Mouse (Mus musculus) midbrain, embryonic 11.5 days (tissue): ENCODE measurements around the gene Dmrtc1c2. TPM values are rescaled to one million over a fixed set of nuclear protein-coding genes. Genes with fewer than 3 reads are reported as not detected.
"Not testable (repeated sequence)": the region's sequence is repeated elsewhere in the genome, so short reads cannot be mapped to it uniquely, and the experiment has no call there.

Source experiments
- ATAC-seq: fragments of 200-750 bp; cut with Nextera tagmentation; 2 replicates; pipeline ENCODE4 v1.8.0; 2017; ENCODE audit warnings: moderate TSS enrichment, moderate library complexity; ENCODE audit not compliant: low FRiP score
- DNase-seq: peaks from one replicate; pipeline ENCODE4 v3.0.0; 2015; ENCODE audit warnings: low spot score; ENCODE audit errors: missing footprints
- H3K27ac ChIP-seq: fragments of 300-500 bp; sonication (generic); 2 replicates; pipeline ENCODE4 v1.5.1; 2014; ENCODE audit warnings: low read depth, low read length
- H3K27me3 ChIP-seq: fragments of 300-500 bp; sonication (generic); 2 replicates; pipeline ENCODE4 v1.6.1; 2014; ENCODE audit warnings: mild to moderate bottlenecking, low read length, moderate library complexity, mixed read lengths; ENCODE audit not compliant: control insufficient read depth, insufficient read depth
- H3K36me3 ChIP-seq: fragments of 300-500 bp; sonication (generic); 2 replicates; pipeline ENCODE4 v1.6.1; 2014; ENCODE audit warnings: mild to moderate bottlenecking, low read length, moderate library complexity, mixed read lengths; ENCODE audit not compliant: control insufficient read depth, insufficient read depth
- H3K4me1 ChIP-seq: fragments of 300-500 bp; sonication (generic); 2 replicates; pipeline ENCODE4 v1.6.1; 2014; ENCODE audit warnings: low read length; ENCODE audit not compliant: control insufficient read depth, insufficient read depth
- H3K4me2 ChIP-seq: fragments of 300-500 bp; sonication (generic); 2 replicates; pipeline ENCODE4 v1.6.1; 2014; ENCODE audit warnings: mild to moderate bottlenecking, moderate library complexity
- H3K4me3 ChIP-seq: fragments of 300-500 bp; sonication (generic); 2 replicates; pipeline ENCODE4 v1.5.1; 2014; ENCODE audit warnings: low read depth, low read length
- H3K9ac ChIP-seq: fragments of 300-500 bp; sonication (generic); 2 replicates; pipeline ENCODE4 v1.6.1; 2014; ENCODE audit warnings: low read length
- H3K9me3 ChIP-seq: fragments of 300-500 bp; sonication (generic); 2 replicates; pipeline ENCODE4 v1.6.1; 2016; ENCODE audit warnings: low read length; ENCODE audit not compliant: control insufficient read depth
- WGBS: fragments of 180-500 bp; shearing (Covaris S2); extraction: QIAGEN DNeasy Blood & Tissue Kit; methylation state at CpG from one replicate; pipeline ENCODE4 v1.1.7; 2014; 5-methylcytosine and 5-hydroxymethylcytosine counted together
- polyA plus RNA-seq: library from polyadenylated mRNA; unstranded; fragments of >200 nt; fragmentation: Nextera tagmentation; extraction: Ambion mirVana; gene quantifications from 2 replicates; pipeline ENCODE4 v1.2.1, GENCODE M21; 2014

Gene Dmrtc1c2
- polyA plus RNA-seq, result not detected in 2 replicates

- 100% methylated on average over 2 of the region's 13 CpGs for WGBS
- H3K4me2 ChIP-seq, H3K27ac ChIP-seq, H3K4me1 ChIP-seq, H3K9ac ChIP-seq, H3K4me3 ChIP-seq, H3K36me3 ChIP-seq, DNase-seq, H3K9me3 ChIP-seq, H3K27me3 ChIP-seq, ATAC-seq: not testable (repeated sequence)
These were observed at the start of gene Dmrtc1c2 for GRCm38 (mm10) chrX:102854516-102854915. TSS of gene Dmrtc1c2 (minus strand) at chrX:102854616.

- 93% methylated on average over 6 of the region's 6 CpGs for WGBS
- no peaks in the 10 kb centered on the region; the same call in 1 of the 2 replicates for H3K27me3 ChIP-seq
These were observed 13.5 kb upstream of the Dmrtc1c2 start, which contains the start of gene 1700031F05Rik for GRCm38 (mm10) chrX:102867871-102868270. TSS of gene 1700031F05Rik (minus strand) at chrX:102867971.

DNA sequence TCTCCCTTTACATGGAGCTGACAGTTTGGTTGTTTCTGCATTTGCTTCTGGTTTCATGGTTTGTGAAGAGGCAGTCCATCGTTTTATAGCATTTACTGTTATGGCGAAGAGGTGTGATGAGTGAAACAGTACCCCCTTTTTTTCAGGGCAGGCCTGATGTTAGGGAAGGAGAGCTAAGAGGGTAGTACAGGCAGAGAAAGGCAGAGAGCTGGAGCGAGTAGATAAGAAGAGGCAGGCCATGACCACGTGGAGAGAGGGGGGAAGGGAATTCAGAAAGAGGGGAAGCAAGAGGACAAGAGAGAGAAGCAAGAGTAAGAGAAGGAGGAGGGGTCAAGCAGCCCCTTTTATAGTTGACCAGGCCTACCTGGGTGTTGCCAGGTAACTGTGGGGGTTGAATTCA, 42.1 kb downstream of the Dmrtc1c2 start:
- no peaks in the 10 kb centered on the region for H3K9me3 ChIP-seq
- DNase-seq (no peak), ATAC-seq (no peak)
- H3K4me1 ChIP-seq, result no peaks in the 10 kb centered on the region
- H3K27me3 ChIP-seq, result no peaks in the 10 kb centered on the region; the same call in 1 of the 2 replicates
- H3K4me3 ChIP-seq, result no peak overlapping the region
- H3K36me3 ChIP-seq, result no peaks in the 10 kb centered on the region
- no peak overlapping the region for H3K4me2 ChIP-seq
- H3K27ac ChIP-seq, result no peak overlapping the region
- WGBS, result 68% methylated on average over 4 of the region's 4 CpGs
- no peak overlapping the region for H3K9ac ChIP-seq

More at GRCm38 (mm10) chrX:102867871-102868270, 13.5 kb upstream of the Dmrtc1c2 start, which contains the start of gene 1700031F05Rik:
- no peaks in the 10 kb centered on the region for H3K9me3 ChIP-seq
- H3K27ac ChIP-seq, result no peak within 1 kb of the TSS
- no peak within 1 kb of the TSS for H3K4me3 ChIP-seq
- no peak for DNase-seq
- ATAC-seq, result no peak
- H3K36me3 ChIP-seq, result no peaks in the 10 kb centered on the region
- no peak within 1 kb of the TSS for H3K9ac ChIP-seq
- no peaks in the 10 kb centered on the region for H3K4me1 ChIP-seq
- no peak within 1 kb of the TSS for H3K4me2 ChIP-seq

DNA sequence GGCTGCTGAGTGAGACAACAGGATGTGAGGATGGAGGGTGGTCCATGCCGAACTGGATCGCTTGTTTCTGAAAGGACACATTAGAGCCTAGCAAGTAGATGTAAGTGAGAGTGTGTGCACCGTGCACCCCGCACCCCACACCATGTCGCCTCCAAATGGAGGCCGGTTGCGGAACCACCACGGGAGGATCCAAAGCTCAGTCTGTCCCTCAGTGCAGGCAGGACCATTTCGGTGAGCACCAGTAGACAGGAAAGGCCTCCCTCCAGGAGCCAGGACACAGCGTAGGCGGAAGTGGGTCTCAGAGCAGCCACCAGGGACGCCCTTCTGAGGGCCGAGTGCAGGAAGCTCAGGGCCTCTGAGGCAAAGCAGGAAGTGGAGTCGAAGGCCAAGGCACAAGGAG, 51.8 kb downstream of the Dmrtc1c2 start, which contains the start of gene Dmrtc1c1:
Gene Dmrtc1c1 (plus strand): TSS at position 301 of the 400 bp plus-strand sequence.
- not testable (repeated sequence) for H3K27me3 ChIP-seq, DNase-seq, H3K27ac ChIP-seq, ATAC-seq, H3K9me3 ChIP-seq, H3K4me2 ChIP-seq, H3K36me3 ChIP-seq, H3K4me1 ChIP-seq, H3K4me3 ChIP-seq, H3K9ac ChIP-seq
- WGBS, result 100% methylated on average over 1 of the region's 14 CpGs

Other genes with a start within 250 kb of the Dmrtc1c2 start
- 5.8 and 6.7 TPM in 2 replicates for gene Phka1, start 210.4 kb downstream of the Dmrtc1c2 start, polyA plus RNA-seq
- not detected in 2 replicates for gene Gm3880, start 167.6 kb downstream of the Dmrtc1c2 start, polyA plus RNA-seq
- not detected in 2 replicates for gene Gm9112, start 147.0 kb downstream of the Dmrtc1c2 start, polyA plus RNA-seq
- gene Dmrtc1b, start 146.8 kb downstream of the Dmrtc1c2 start, polyA plus RNA-seq, result not detected in 2 replicates
- gene Dmrtc1c1, start 51.7 kb downstream of the Dmrtc1c2 start, polyA plus RNA-seq, result not detected in 2 replicates
- not detected in 2 replicates for gene 1700031F05Rik, start 13.4 kb upstream of the Dmrtc1c2 start, polyA plus RNA-seq
- 0.38 and 0.55 TPM in 2 replicates for gene Dmrtc1a, start 54.1 kb upstream of the Dmrtc1c2 start, polyA plus RNA-seq
- gene 1700011M02Rik, start 54.3 kb upstream of the Dmrtc1c2 start, polyA plus RNA-seq, result not detected in 2 replicates
- gene 1700018G05Rik, start 73.8 kb upstream of the Dmrtc1c2 start, polyA plus RNA-seq, result not detected in 2 replicates